Mouse (Mus musculus) stomach, embryonic 14.5 days (tissue): Measurements from ENCODE around the gene Hist1h4k. TPM values are rescaled to one million over a fixed set of nuclear protein-coding genes. Genes with fewer than 3 reads are reported as not detected.
"Not testable (repeated sequence)": the region's sequence is repeated elsewhere in the genome, so short reads cannot be mapped to it uniquely, and the experiment has no call there.

Experiments
- ATAC-seq: fragments of 200-750 bp; cut with Nextera tagmentation; 2 replicates; pipeline ENCODE4 v1.8.0; 2017; ENCODE audit warnings: low read depth, moderate TSS enrichment; ENCODE audit not compliant: insufficient number of reproducible peaks, insufficient read depth, low FRiP score
- H3K27ac ChIP-seq: fragments of 300-500 bp; sonication (generic); 2 replicates; pipeline ENCODE4 v1.5.1; 2014; ENCODE audit warnings: mild to moderate bottlenecking, low read length, moderate library complexity, mixed read lengths
- H3K27me3 ChIP-seq: fragments of 300-500 bp; sonication (generic); 2 replicates; pipeline ENCODE4 v1.6.1; 2014; ENCODE audit warnings: low read length, control low read depth, mixed read lengths; ENCODE audit not compliant: control insufficient read depth, insufficient read depth
- H3K36me3 ChIP-seq: fragments of 300-500 bp; sonication (generic); 2 replicates; pipeline ENCODE4 v1.6.1; 2014; ENCODE audit warnings: mild to moderate bottlenecking, control low read depth, low read length, moderate library complexity, mixed read lengths; ENCODE audit not compliant: control insufficient read depth, insufficient read depth
- H3K4me1 ChIP-seq: fragments of 300-500 bp; sonication (generic); 2 replicates; pipeline ENCODE4 v1.6.1; 2014; ENCODE audit warnings: low read length, control low read depth, mixed read lengths; ENCODE audit not compliant: control insufficient read depth, insufficient read depth
- H3K4me2 ChIP-seq: fragments of 300-500 bp; sonication (generic); replicated peaks from 2 replicates; pipeline ENCODE4 v1.6.1; 2014; ENCODE audit warnings: low read depth, low read length, control low read depth
- H3K4me3 ChIP-seq: fragments of 300-500 bp; sonication (generic); 2 replicates; pipeline ENCODE4 v1.5.1; 2014; ENCODE audit warnings: low read depth, low read length, control low read depth
- H3K9ac ChIP-seq: fragments of 300-500 bp; sonication (generic); replicated peaks from 2 replicates; pipeline ENCODE4 v1.6.1; 2014; ENCODE audit warnings: low read depth, mild to moderate bottlenecking, control low read depth, low read length, moderate library complexity, mixed read lengths
- H3K9me3 ChIP-seq: fragments of 300-500 bp; sonication (generic); 2 replicates; pipeline ENCODE4 v1.6.1; 2016; ENCODE audit warnings: low read depth, low read length, control low read depth; ENCODE audit not compliant: control insufficient read depth
- WGBS: fragments of 180-500 bp; shearing (Covaris S2); extraction: QIAGEN DNeasy Blood & Tissue Kit; methylation state at CpG from one replicate; pipeline ENCODE4 v1.1.7; 2014; 5-methylcytosine and 5-hydroxymethylcytosine counted together
- polyA plus RNA-seq: library from polyadenylated mRNA; unstranded; fragments of >200 nt; fragmentation: Nextera tagmentation; extraction: Ambion mirVana; gene quantifications from 2 replicates; pipeline ENCODE4 v1.2.1, GENCODE M21; 2014

Gene Hist1h4k
- 10.9 and 13.1 TPM in 2 replicates for polyA plus RNA-seq

DNA sequence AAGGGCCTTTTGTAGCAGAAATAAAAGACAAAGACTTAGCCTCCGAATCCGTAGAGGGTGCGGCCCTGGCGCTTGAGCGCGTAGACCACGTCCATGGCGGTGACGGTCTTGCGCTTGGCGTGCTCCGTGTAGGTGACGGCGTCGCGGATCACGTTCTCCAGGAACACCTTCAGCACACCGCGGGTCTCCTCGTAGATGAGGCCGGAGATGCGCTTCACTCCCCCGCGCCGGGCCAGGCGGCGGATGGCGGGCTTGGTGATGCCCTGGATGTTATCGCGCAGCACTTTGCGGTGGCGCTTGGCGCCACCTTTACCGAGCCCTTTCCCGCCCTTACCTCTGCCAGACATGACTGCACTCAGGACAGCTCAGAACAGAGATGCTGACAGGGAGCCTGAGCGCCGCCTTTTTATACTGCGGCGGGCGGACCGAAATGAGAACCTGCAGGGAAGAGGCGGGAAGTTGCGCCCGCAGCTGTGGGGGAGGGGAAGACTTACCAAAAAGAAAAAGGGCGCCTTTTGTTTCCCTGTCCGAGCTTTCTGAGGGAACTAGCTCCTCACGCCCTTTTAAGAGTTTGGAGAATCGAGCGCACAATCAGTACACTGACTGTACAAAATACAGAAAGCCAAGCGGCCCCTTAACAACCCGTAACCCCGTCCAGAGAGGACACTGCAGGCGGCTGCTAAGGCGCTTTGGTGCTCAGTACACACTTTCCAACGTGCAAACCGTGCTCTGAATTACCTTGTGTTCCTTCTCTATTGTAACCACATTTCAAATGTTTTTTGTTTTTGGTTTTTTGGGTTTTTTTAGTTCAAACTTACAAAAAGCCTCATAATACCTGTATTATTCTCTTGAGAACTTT lies at the start of gene Hist1h4k:
Gene Hist1h4k (minus strand): TSS at position 347 of the 859 bp plus-strand sequence.
- Histone ChIP-seq H3K4me2 (peak within 1 kb of the TSS; percentile 57), H3K4me3 (peak within 1 kb of the TSS; percentile 40), H3K27ac (peak within 1 kb of the TSS; percentile 97), H3K4me1 (peaks cover 11% of the 10 kb centered on the region; the same call in 1 of the 2 replicates), H3K9ac (peak within 1 kb of the TSS; percentile 52)
- peak; percentile 85 for ATAC-seq
- not testable (repeated sequence) for H3K9me3 ChIP-seq, H3K36me3 ChIP-seq, H3K27me3 ChIP-seq
- under 1% methylated on average over 40 of the region's 56 CpGs for WGBS

DNA sequence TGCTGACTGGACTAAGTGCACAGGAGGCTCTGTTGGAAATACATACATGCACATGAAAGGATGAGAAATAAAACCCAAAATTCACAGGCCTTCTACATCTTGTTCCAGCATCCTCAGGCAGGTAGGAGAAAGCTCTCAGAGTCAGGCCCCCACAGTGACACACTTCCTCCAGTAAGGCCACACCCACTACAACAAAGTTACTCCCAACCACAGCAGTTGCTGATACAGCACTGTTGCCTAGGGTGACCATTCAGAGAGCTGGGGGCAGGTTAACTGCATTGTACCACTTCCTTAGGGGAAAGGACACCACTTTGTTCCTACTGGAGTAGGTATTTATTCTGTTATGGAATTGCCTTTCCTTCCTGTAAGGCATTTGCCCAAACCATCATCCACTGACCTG lies 46.9 kb upstream of the Hist1h4k start:
- not testable (repeated sequence) for ATAC-seq

DNA sequence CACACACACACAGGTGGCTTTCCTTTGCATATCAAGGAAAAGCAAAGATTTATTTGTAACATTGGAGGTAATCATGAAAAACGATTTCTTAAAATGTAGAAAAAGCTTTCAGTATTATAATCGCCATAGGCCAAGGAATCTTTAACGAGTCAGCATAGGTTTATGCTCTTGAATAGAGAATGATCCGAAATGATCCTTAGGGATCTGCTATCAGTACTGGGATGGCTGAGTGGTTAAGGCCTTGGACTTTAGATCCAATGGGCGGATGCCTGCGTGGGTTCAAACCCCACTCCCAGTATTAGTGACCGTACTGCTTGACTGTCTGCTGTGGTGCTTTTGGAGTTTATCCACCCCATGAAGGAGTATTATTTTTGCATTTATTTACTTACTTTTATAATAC lies 45.3 kb upstream of the Hist1h4k start:
- no peaks in the 10 kb centered on the region for H3K36me3 ChIP-seq
- ATAC-seq: no peak
- H3K4me1 ChIP-seq: 0 out of 2 replicates have a peak, but pooled peaks cover 1% of the 10 kb centered on the region
- H3K27ac ChIP-seq: no peak overlapping the region
- no peak overlapping the region for H3K4me3 ChIP-seq
- no peaks in the 10 kb centered on the region for H3K9me3 ChIP-seq
- no peak overlapping the region for H3K4me2 ChIP-seq
- H3K27me3 ChIP-seq: no peaks in the 10 kb centered on the region
- no peak overlapping the region for H3K9ac ChIP-seq
- 90% methylated on average over 7 of the region's 7 CpGs for WGBS

More for the DNA sequence above, 46.9 kb upstream of the Hist1h4k start:
- not testable (repeated sequence) for H3K4me3 ChIP-seq, H3K27ac ChIP-seq, H3K9ac ChIP-seq, H3K9me3 ChIP-seq, H3K36me3 ChIP-seq, H3K4me2 ChIP-seq, H3K27me3 ChIP-seq, H3K4me1 ChIP-seq

DNA sequence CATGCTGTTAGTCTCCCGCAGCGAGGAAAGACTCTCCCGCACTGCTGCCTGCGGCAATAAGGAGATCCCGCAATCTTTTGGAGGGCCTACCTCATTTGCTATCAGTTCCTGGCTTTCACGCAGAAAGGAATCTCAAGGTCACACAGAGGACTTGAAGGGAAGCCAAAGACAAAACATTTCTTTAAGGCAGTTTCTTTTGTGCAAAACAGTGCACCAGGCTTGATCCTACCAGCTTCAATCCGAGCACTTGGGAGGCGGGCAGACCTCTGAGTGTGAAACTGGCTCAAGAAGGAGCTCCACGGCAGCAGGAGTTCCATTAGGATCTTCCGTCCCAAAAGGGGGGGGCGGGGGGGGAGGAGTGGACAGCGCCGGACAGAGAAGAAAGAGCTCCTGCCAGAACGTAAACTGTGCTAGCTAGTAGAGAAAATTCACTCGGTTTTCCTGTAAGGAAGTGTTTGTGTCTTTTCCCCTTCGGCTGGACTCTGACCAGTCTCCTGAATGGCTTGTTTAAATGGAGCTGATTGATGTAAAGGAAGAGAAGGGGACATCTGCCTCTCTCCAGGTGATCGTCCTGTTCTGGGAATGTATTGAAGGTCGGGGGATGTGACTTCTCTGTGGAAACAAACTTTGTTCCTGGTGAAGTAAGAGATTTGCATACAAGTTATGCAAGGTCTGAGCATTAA lies 40.4 kb upstream of the Hist1h4k start:
- Histone ChIP-seq H3K9me3 (no peaks in the 10 kb centered on the region), H3K9ac (peak overlapping the region; percentile 32; the same call in 1 of the 2 replicates), H3K27ac (peak overlapping the region; percentile 39; the same call in 1 of the 2 replicates), H3K4me2 (peak overlapping the region; percentile 51), H3K36me3 (no peaks in the 10 kb centered on the region), H3K4me1 (peaks cover 14% of the 10 kb centered on the region; the same call in 1 of the 2 replicates), H3K27me3 (no peaks in the 10 kb centered on the region), H3K4me3 (peak overlapping the region; percentile 20; the same call in 1 of the 2 replicates)
- ATAC-seq: no peak
- WGBS: 10% methylated on average over 18 of the region's 18 CpGs

DNA sequence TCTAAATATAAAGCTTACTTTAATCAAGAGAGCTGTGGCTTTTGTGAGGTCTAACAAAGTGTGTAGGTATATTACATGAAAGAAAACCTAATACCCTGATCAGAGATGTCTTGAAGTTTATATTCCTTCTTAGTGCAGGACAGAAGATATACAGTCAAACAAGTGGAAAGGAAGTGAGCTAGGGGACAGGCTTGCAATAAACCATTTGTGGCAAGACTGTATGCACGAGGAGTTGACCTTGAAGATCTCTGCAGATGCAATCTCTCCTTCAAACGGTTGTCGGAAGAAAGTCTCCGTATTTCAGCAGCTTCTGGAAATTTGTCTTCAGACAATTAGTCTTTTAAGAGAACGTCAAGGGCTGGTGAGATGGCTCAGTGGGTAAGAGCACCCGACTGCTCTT lies 39.6 kb upstream of the Hist1h4k start:
- no peak for ATAC-seq

DNA sequence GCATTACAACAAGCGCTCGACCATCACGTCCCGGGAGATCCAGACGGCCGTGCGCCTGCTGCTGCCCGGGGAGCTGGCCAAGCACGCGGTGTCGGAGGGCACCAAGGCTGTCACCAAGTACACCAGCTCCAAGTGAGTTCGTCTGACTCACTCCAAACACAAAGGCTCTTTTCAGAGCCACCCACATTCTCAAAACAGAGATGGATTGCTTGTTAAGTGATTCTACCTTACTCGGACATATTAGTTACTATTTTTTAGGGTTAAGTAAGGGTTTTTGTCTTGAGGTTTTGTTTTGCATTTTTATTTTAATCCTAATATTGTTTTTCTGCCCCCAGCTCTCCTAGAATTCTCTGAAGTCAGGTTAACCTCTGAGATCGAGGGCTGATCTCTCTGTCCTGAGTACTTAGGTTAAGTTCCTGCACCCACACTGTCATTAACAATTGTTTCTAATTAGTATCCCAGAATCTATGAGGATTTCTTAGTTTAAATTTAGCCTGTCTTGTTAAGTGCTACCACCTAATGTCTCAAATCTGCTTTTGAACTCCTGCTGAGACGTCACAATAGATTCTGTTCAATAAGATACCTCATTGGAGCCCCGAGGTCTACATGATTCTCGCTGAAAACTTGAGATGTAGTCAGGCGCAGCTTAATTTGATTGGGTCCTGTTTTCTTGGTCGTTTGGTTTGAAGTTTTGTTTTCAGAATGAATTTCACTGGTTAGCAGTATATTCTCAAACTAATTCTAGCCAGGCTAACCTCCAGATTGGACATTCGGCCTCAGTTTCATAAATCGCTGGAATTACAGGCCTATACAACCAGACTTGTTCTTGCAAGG lies 37.7 kb upstream of the Hist1h4k start:
- 25% methylated on average over 13 of the region's 21 CpGs for WGBS
- H3K9me3 ChIP-seq: no peaks in the 10 kb centered on the region
- no peaks in the 10 kb centered on the region for H3K27me3 ChIP-seq
- H3K4me2 ChIP-seq: peak overlapping the region; percentile 40
- peaks cover 24% of the 10 kb centered on the region; the same call in 1 of the 2 replicates for H3K4me1 ChIP-seq
- peak overlapping the region; percentile 29; the same call in 1 of the 2 replicates for H3K4me3 ChIP-seq
- no peaks in the 10 kb centered on the region for H3K36me3 ChIP-seq
- peak overlapping the region; percentile 79 for H3K27ac ChIP-seq
- H3K9ac ChIP-seq: peak overlapping the region; percentile 33
- ATAC-seq: no peak

More for the DNA sequence above, 39.6 kb upstream of the Hist1h4k start:
- H3K27me3 ChIP-seq: no peaks in the 10 kb centered on the region
- H3K9me3 ChIP-seq: no peaks in the 10 kb centered on the region
- H3K4me3 ChIP-seq: no peak overlapping the region
- H3K4me2 ChIP-seq: no peak overlapping the region
- no peak overlapping the region for H3K27ac ChIP-seq
- H3K4me1 ChIP-seq: peaks cover 17% of the 10 kb centered on the region; the same call in 1 of the 2 replicates
- WGBS: 42% methylated on average over 6 of the region's 6 CpGs
- H3K36me3 ChIP-seq: no peaks in the 10 kb centered on the region
- H3K9ac ChIP-seq: no peak overlapping the region

DNA sequence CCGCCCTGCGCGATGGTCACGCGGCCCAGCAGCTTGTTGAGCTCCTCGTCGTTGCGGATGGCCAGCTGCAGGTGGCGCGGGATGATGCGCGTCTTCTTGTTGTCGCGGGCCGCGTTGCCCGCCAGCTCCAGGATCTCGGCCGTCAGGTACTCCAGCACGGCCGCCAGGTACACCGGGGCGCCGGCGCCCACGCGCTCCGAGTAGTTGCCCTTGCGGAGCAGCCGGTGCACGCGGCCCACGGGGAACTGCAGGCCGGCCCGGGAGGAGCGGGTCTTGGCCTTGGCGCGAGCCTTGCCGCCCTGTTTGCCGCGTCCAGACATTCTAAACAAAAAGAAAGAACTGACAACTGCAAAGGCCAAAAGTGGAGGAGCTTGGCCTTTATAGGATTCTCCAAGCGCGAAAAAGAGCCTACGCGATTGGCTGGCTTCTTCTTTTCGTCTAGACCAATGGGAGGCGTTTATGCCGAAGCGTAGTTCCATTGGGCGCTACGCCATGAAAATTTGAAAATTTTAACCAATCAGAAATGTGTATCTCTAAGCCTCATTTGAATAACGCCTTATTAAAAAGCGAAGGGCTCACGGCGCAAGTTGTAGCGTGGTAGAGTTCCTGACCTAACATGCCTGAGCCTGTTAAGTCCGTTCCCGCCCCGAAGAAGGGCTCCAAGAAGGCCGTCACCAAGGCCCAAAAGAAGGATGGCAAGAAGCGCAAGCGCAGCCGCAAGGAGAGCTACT lies 36.8 kb upstream of the Hist1h4k start, which contains the start of the genes Hist1h2an and Hist1h2bp:
Gene Hist1h2an (minus strand): TSS at position 320 of the 731 bp plus-strand sequence.
Gene Hist1h2bp (plus strand): TSS at position 563 of the 731 bp plus-strand sequence.
- peak within 1 kb of the TSS; percentile 82 for H3K27ac ChIP-seq
- ATAC-seq: peak; percentile 93
- H3K4me1 ChIP-seq: peaks cover 24% of the 10 kb centered on the region; the same call in 1 of the 2 replicates
- not testable (repeated sequence) for H3K27me3 ChIP-seq, H3K9me3 ChIP-seq, H3K36me3 ChIP-seq
- H3K4me3 ChIP-seq: peak within 1 kb of the TSS; percentile 29
- 1% methylated on average over 32 of the region's 63 CpGs for WGBS
- H3K4me2 ChIP-seq: peak within 1 kb of the TSS; percentile 46
- peak within 1 kb of the TSS; percentile 34 for H3K9ac ChIP-seq
